Mouse (Mus musculus) olfactory bulb, adult 2 months (tissue): ENCODE results near the gene Impg1.
"Not testable (repeated sequence)": the region's sequence is repeated elsewhere in the genome, so short reads cannot be mapped to it uniquely, and the experiment has no call there.

ENCODE experiments used
- CTCF ChIP-seq: fragments of 200-500 bp; IDR thresholded peaks from 2 replicates; pipeline ENCODE4 v1.5.1; 2012; ENCODE audit warnings: low read depth, mild to moderate bottlenecking, low read length, moderate library complexity; ENCODE audit not compliant: insufficient read depth
- POLR2A ChIP-seq: fragments of 200-500 bp; IDR thresholded peaks from 2 replicates; pipeline ENCODE4 v1.6.1; 2012; ENCODE audit warnings: mild to moderate bottlenecking, low read depth, low read length, moderate library complexity; ENCODE audit not compliant: insufficient read depth

- not testable (repeated sequence) for TF ChIP-seq POLR2A, CTCF
These were observed 144.0 kb downstream of the Impg1 start for GRCm38 (mm10) chr9:80321051-80321887.
